Mouse (Mus musculus): ENCODE results near the gene Sidt1. TPM values are rescaled to one million over a fixed set of nuclear protein-coding genes. Genes with fewer than 3 reads are reported as not detected.

Sidt1 gene
- polyA plus RNA-seq (2014; fragmentation: Illumina TruSeq; extraction: RNeasy Lipid Tissue Mini Kit (QIAGEN cat#74804)) = 1.00 TPM

GRCm38 (mm10) chr16:44332861-44333284, at the start of gene Sidt1:
Gene Sidt1 (minus strand): TSS chr16:44333196.

GRCm38 (mm10) chr16:44347071-44347901, 14.3 kb upstream of the Sidt1 start, which contains the start of gene Spice1:
Gene Spice1 (plus strand): TSS chr16:44347121.

Other genes with a start within 250 kb of the Sidt1 start
- gene Atp6v1a, start 193.5 kb downstream of the Sidt1 start, polyA plus RNA-seq (2014; fragmentation: Illumina TruSeq; extraction: RNeasy Lipid Tissue Mini Kit (QIAGEN cat#74804)) = 114 TPM
- 554 TPM for gene Naa50, start 193.4 kb downstream of the Sidt1 start, polyA plus RNA-seq (2014; fragmentation: Illumina TruSeq; extraction: RNeasy Lipid Tissue Mini Kit (QIAGEN cat#74804))
- gene Usf3, start 159.9 kb downstream of the Sidt1 start, polyA plus RNA-seq (2014; fragmentation: Illumina TruSeq; extraction: RNeasy Lipid Tissue Mini Kit (QIAGEN cat#74804)) = 28.5 TPM
- gene Spice1, start 13.9 kb upstream of the Sidt1 start, polyA plus RNA-seq (2014; fragmentation: Illumina TruSeq; extraction: RNeasy Lipid Tissue Mini Kit (QIAGEN cat#74804)) = 25.3 TPM
- gene Cfap44, start 61.6 kb upstream of the Sidt1 start, polyA plus RNA-seq (2014; fragmentation: Illumina TruSeq; extraction: RNeasy Lipid Tissue Mini Kit (QIAGEN cat#74804)) = 14.0 TPM
- gene Boc, start 225.7 kb upstream of the Sidt1 start, polyA plus RNA-seq (2014; fragmentation: Illumina TruSeq; extraction: RNeasy Lipid Tissue Mini Kit (QIAGEN cat#74804)) = 7.0 TPM

Data from ovary, adult 10 weeks (tissue).